Mouse (Mus musculus): ENCODE results near the gene BC037034. TPM values are rescaled to one million over a fixed set of nuclear protein-coding genes. Genes with fewer than 3 reads are reported as not detected.

The BC037034 gene
- polyA plus RNA-seq, 2 experiments from 2014 or later: 3.9 to 4.7 TPM

Other genes starting within 250 kb of the BC037034 start
- not detected for gene Smok3a, start 242.8 kb downstream of the BC037034 start, polyA plus RNA-seq (2017; shearing (Covaris generic))
- not detected for gene Smok3b, start 242.6 kb downstream of the BC037034 start, polyA plus RNA-seq (2017; shearing (Covaris generic))
- not detected for gene Smok3c, start 210.8 kb downstream of the BC037034 start, polyA plus RNA-seq (2017; shearing (Covaris generic))
- 10 to 100 TPM; 10.9 to 11.8 TPM for gene Zkscan1, start 178.9 kb downstream of the BC037034 start, polyA plus RNA-seq (2017; shearing (Covaris generic))
- 10 to 100 TPM; 17.9 TPM for gene Zscan21, start 147.1 kb downstream of the BC037034 start, polyA plus RNA-seq (2017; shearing (Covaris generic))
- gene Zfp113, start 108.3 kb downstream of the BC037034 start, polyA plus RNA-seq (2017; shearing (Covaris generic)): 10 to 100 TPM; 13.4 to 13.5 TPM
- 100 to 1,000 TPM; 188 to 252 TPM for gene Cops6, start 103.0 kb downstream of the BC037034 start, polyA plus RNA-seq (2017; shearing (Covaris generic))
- 1 to 10 TPM; 4.8 to 5.4 TPM for gene Ap4m1, start 92.0 kb downstream of the BC037034 start, polyA plus RNA-seq (2017; shearing (Covaris generic))
- gene Mcm7, start 91.6 kb downstream of the BC037034 start, polyA plus RNA-seq (2017; shearing (Covaris generic)): 10 to 100 TPM; 57.5 to 61.8 TPM
- 10 to 100 TPM; 54.1 to 59.3 TPM for gene Taf6, start 76.6 kb downstream of the BC037034 start, polyA plus RNA-seq (2017; shearing (Covaris generic))
- 10 to 100 TPM; 38.4 to 55.4 TPM for gene Cnpy4, start 76.5 kb downstream of the BC037034 start, polyA plus RNA-seq (2017; shearing (Covaris generic))
- gene Mblac1, start 69.7 kb downstream of the BC037034 start, polyA plus RNA-seq (2017; shearing (Covaris generic)): under 1 TPM; 0.42 to 0.51 TPM
- under 1 TPM; 0.16 to 0.18 TPM for gene Nxpe5, start 38.1 kb downstream of the BC037034 start, polyA plus RNA-seq (2017; shearing (Covaris generic))
- gene Lamtor4, start 8.6 kb downstream of the BC037034 start, polyA plus RNA-seq (2017; shearing (Covaris generic)): 100 to 1,000 TPM; 112 to 123 TPM
- gene Gal3st4, start 8.8 kb upstream of the BC037034 start, polyA plus RNA-seq (2017; shearing (Covaris generic)): under 1 TPM; 0.43 to 0.49 TPM
- gene Gm43720, start 15.9 kb upstream of the BC037034 start, polyA plus RNA-seq (2017; shearing (Covaris generic)): not detected
- gene Gpc2, start 16.0 kb upstream of the BC037034 start, polyA plus RNA-seq (2017; shearing (Covaris generic)): not detected
- under 1 TPM; 0.13 to 0.62 TPM for gene Stag3, start 16.2 kb upstream of the BC037034 start, polyA plus RNA-seq (2017; shearing (Covaris generic))
- gene Pvrig, start 77.9 kb upstream of the BC037034 start, polyA plus RNA-seq (2017; shearing (Covaris generic)): 10 to 100 TPM; 10.4 to 12.3 TPM
- gene Zfp157, start 177.4 kb upstream of the BC037034 start, polyA plus RNA-seq (2017; shearing (Covaris generic)): 10 to 100 TPM; 14.6 to 18.4 TPM

Data from activated CD4-positive, CD25-positive, alpha-beta regulatory T cell, adult 4 months (primary cell).